Mouse (Mus musculus) liver, embryonic 16.5 days (tissue): ENCODE measurements around the gene Usp16. TPM values are rescaled to one million over a fixed set of nuclear protein-coding genes. Genes with fewer than 3 reads are reported as not detected.
A peak's percentile ranks its signal among the peaks of the same experiment; 100 is the strongest.

Experiments
- ATAC-seq: fragments of 200-750 bp; cut with Nextera tagmentation; 2 replicates; pipeline ENCODE4 v1.8.0; 2017; ENCODE audit warnings: low read depth, mild to moderate bottlenecking, moderate number of reproducible peaks, moderate library complexity
- H3K27ac ChIP-seq: fragments of 300-500 bp; sonication (generic); 2 replicates; pipeline ENCODE4 v1.5.1; 2014; ENCODE audit warnings: mild to moderate bottlenecking, low read length
- H3K27me3 ChIP-seq: fragments of 300-500 bp; sonication (generic); 2 replicates; pipeline ENCODE4 v1.6.1; 2014; ENCODE audit warnings: low read depth, low read length, mixed read lengths; ENCODE audit not compliant: control insufficient read depth, insufficient read depth
- H3K36me3 ChIP-seq: fragments of 300-500 bp; sonication (generic); 2 replicates; pipeline ENCODE4 v1.6.1; 2014; ENCODE audit warnings: mild to moderate bottlenecking; ENCODE audit not compliant: control insufficient read depth, insufficient read depth
- H3K4me1 ChIP-seq: fragments of 300-500 bp; sonication (generic); 2 replicates; pipeline ENCODE4 v1.6.1; 2014; ENCODE audit warnings: low read depth, low read length, mixed read lengths; ENCODE audit not compliant: control insufficient read depth
- H3K4me2 ChIP-seq: fragments of 300-500 bp; sonication (generic); 2 replicates; pipeline ENCODE4 v1.6.1; 2014; ENCODE audit warnings: low read depth, low read length, mixed read lengths
- H3K4me3 ChIP-seq: fragments of 300-500 bp; sonication (generic); 2 replicates; pipeline ENCODE4 v1.5.1; 2014; ENCODE audit warnings: low read depth, mild to moderate bottlenecking, low read length
- H3K9ac ChIP-seq: fragments of 300-500 bp; sonication (generic); 2 replicates; pipeline ENCODE4 v1.6.1; 2014; ENCODE audit warnings: low read depth, low read length
- H3K9me3 ChIP-seq: fragments of 300-500 bp; sonication (generic); replicated peaks from 2 replicates; pipeline ENCODE4 v1.6.1; 2016; ENCODE audit warnings: low read length; ENCODE audit not compliant: control insufficient read depth
- WGBS: fragments of 180-500 bp; shearing (Covaris S2); extraction: QIAGEN DNeasy Blood & Tissue Kit; methylation state at CpG from one replicate; pipeline ENCODE4 v1.1.7; 2014; ENCODE audit not compliant: insufficient replicate concordance; 5-methylcytosine and 5-hydroxymethylcytosine counted together
- polyA plus RNA-seq: library from polyadenylated mRNA; unstranded; fragments of >200 nt; fragmentation: Nextera tagmentation; extraction: Ambion mirVana; gene quantifications from 2 replicates; pipeline ENCODE4 v1.2.1, GENCODE M21; 2015

The Usp16 gene
- 13.6 and 15.7 TPM in 2 replicates for polyA plus RNA-seq

DNA sequence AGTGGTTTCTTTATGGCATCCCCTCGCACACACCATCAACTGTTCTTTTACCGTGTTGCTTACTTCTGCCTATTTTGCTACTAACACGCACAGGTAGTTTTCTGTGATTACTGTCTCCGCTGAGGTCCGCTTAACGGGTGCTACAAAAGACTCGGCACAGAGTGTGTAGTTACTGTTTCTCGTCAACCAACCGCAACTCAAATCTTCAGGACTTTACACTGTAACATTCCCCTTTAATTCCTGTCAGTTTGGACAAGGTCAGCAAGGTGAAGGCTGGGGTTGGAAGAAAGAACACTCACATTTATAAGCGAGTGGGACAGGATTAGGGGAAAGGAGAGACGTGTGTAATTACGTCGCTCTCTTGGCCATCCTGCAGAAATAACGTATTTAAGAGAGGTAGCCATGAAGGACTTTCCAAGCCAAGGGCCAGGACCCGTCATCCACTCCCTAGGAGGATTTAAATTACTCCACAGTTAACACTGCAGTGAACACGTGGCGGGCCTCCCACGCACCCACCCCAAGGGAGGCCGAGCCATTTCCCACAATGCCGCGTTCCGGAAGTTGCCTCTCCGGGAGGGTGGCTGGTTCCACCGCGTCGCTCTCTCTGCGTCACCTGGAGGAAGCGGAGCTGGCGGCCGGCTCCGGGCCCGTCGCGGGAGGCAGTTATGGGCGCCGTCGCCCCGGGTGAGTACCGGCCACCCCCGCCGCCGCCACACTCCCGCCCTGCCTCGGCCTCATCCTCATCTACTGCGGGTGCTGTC, at the start of gene Usp16:
Usp16 (plus strand) TSS at position 285 of the 761 bp plus-strand sequence.
- Histone ChIP-seq H3K9me3 (no peaks in the 10 kb centered on the region), H3K4me2 (peak within 1 kb of the TSS; percentile 64), H3K27me3 (no peaks in the 10 kb centered on the region), H3K4me3 (peak within 1 kb of the TSS; percentile 92), H3K9ac (peak within 1 kb of the TSS; percentile 80), H3K36me3 (peaks cover 2% of the 10 kb centered on the region; the same call in 1 of the 2 replicates), H3K27ac (peak within 1 kb of the TSS; percentile 73), H3K4me1 (peaks cover 18% of the 10 kb centered on the region)
- peak; percentile 97 for ATAC-seq
- 12% methylated on average over 45 of the region's 45 CpGs for WGBS

DNA sequence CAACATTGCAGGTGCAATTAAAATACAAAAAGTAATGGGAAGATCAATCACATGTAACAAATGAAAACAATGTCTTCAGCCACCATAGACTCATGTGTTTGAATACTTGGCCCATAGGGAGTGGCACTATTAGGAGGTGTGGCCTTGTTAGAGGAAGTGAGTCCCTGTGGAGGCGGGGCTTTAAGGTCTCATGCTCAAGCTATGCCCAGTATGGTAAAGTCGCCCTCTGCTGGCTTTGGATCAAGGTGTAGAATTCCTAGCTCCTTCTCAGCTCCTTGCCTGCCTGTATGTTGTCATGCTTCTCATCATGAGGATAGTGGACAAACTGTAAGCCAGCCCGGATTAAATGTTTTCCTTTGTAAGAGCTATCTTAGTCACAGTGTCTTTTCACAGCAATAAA, 49.5 kb upstream of the Usp16 start:
- Histone ChIP-seq H3K9me3 (no peaks in the 10 kb centered on the region), H3K9ac (no peak overlapping the region), H3K27me3 (no peaks in the 10 kb centered on the region), H3K36me3 (peaks cover 41% of the 10 kb centered on the region), H3K4me2 (no peak overlapping the region), H3K27ac (no peak overlapping the region), H3K4me3 (no peak overlapping the region), H3K4me1 (no peaks in the 10 kb centered on the region)
- 67% methylated on average over 3 of the region's 3 CpGs for WGBS
- peak; percentile 56; the same call in 1 of the 2 replicates for ATAC-seq

DNA sequence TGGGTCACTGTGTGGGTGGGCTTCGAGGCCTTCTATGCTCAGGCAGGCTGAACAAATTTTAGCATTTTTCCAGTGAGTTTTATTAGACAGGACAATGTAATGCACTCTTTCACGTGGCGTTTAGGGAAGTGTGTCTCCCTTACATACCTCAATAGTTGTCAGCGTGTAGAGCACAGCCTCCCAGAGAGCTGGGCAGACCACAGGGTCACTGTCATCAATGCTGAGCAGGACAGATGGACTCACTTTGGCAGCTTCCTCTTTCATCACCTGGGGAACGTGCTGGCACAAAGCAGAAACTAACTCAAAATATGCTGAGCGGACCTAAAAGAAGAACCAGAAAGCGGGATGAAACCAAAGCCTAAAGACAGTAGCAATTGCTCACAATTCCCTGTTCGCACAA, 33.8 kb upstream of the Usp16 start:
- Histone ChIP-seq H3K27ac (no peak overlapping the region), H3K9me3 (no peaks in the 10 kb centered on the region), H3K27me3 (no peaks in the 10 kb centered on the region), H3K4me1 (no peaks in the 10 kb centered on the region), H3K4me3 (no peak overlapping the region), H3K4me2 (no peak overlapping the region), H3K36me3 (peaks cover 77% of the 10 kb centered on the region), H3K9ac (no peak overlapping the region)
- 80% methylated on average over 8 of the region's 8 CpGs for WGBS
- no peak for ATAC-seq

DNA sequence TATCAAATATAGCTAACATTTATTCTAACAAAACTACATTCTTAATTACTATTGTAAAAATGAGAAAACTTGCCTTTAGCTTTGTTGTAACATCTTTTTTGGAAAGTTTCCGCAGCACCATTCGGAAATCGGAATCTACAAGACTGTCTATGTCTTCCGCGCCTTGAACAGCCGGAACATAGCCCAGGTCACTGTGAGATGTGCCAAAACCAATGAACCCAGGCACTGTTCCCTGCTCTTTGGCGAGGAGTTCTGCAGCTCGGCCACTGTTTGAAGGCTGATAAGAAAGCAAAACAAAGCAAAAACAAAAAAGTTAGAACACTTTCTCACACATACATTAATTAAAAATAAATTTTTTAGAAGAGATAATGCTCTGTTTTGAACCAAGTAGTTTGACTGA, 27.0 kb upstream of the Usp16 start:
- Histone ChIP-seq H3K27me3 (no peaks in the 10 kb centered on the region), H3K4me1 (no peaks in the 10 kb centered on the region), H3K4me3 (no peak overlapping the region), H3K4me2 (no peak overlapping the region), H3K9ac (no peak overlapping the region), H3K9me3 (no peaks in the 10 kb centered on the region), H3K27ac (no peak overlapping the region), H3K36me3 (peaks cover 31% of the 10 kb centered on the region)
- ATAC-seq, result no peak
- WGBS, result 86% methylated on average over 8 of the region's 8 CpGs

DNA sequence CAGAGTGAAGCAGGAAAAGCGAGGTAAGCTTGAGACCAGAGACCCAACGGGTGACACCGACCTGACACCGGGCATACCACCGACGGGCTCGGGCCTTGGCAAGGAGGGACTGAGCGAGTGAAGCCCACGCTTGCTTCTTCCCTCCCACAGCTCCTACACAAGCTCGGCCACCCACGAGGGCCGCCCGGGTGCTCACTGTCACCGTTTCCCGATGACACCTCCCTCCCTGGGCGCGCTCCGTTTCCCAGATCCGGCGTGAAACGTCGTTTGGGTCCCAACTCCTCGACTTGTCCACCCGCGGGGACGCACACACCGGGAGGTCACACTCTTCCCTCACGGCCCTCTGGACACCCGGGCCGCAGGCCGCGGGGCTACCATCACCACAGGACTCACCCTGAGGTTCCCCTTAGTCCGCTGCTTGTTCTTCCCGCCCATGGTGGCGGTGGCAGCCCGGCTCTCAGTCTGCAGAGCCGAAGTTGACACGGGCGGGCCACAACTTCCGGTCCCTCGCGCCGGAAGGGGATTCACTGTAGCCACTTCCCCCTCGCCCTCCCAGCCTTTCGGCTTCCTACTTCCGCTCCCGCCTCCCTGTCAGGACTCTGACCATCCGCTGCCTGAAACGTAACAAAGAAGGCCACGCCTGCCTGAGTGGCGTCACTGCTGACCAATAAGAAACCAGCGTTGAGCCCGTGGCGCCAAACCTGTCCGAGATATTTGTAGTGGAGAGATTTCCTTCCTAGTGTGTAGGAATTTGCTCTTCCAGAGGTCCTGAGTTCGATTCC, 22.3 kb upstream of the Usp16 start, which contains the start of gene Ltn1:
Ltn1 (minus strand) TSS at position 580 of the 782 bp plus-strand sequence.
- peak within 1 kb of the TSS; percentile 82 for H3K27ac ChIP-seq

DNA sequence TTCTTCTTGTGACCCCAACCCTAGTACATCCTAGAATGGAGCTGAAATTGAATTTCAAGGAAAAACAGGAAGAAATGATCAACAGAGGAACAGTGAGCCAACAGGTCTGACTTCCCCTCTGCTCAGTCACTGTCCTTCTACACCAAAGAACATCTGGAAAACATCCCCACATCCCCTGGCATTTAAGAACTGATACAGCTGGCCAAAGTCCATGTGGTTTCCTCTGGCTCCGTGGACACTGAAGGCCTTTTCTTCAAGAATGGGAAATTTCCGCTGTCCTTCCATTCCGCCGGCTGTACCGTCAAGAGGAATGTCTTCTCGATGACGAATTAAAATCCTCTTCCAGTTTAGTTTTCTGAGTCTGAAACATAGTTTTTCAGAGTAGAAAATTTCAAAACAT, 20.2 kb upstream of the Usp16 start:
- ATAC-seq, result no peak
- Histone ChIP-seq H3K36me3 (no peaks in the 10 kb centered on the region), H3K27me3 (no peaks in the 10 kb centered on the region), H3K9ac (no peak overlapping the region), H3K4me3 (no peak overlapping the region), H3K4me1 (peaks cover 4% of the 10 kb centered on the region), H3K27ac (no peak overlapping the region), H3K4me2 (no peak overlapping the region), H3K9me3 (no peaks in the 10 kb centered on the region)
- WGBS, result 89% methylated on average over 7 of the region's 7 CpGs

More for the DNA sequence above, 22.3 kb upstream of the Usp16 start, which contains the start of gene Ltn1:
- Histone ChIP-seq H3K4me1 (peaks cover 4% of the 10 kb centered on the region), H3K4me3 (peak within 1 kb of the TSS; percentile 96), H3K4me2 (peak within 1 kb of the TSS; percentile 84), H3K9ac (peak within 1 kb of the TSS; percentile 92), H3K9me3 (no peaks in the 10 kb centered on the region), H3K36me3 (no peaks in the 10 kb centered on the region), H3K27me3 (no peaks in the 10 kb centered on the region)
- under 1% methylated on average over 56 of the region's 56 CpGs for WGBS
- peak; percentile 99 for ATAC-seq

DNA sequence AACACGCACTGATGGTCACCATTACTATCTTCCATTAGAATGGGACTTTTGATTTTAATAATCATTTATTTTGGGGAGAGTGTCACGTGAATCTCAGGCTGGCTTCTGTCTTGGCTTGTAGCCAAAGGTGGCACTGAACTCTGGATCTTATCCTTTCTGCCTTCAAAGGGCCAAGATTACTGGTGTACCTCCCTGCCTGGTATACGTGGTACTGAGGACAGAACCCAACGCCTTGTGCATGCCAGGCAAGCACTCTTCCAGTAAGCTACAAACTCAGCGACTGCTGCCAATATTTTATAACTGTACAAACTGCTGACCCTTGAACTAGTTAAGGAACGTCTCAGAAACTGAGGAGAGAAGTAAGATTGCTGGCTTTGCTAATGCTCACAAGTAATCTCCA, 19.6 kb upstream of the Usp16 start:
- H3K9ac ChIP-seq, result no peak overlapping the region
- H3K4me3 ChIP-seq, result no peak overlapping the region
- no peak for ATAC-seq
- no peaks in the 10 kb centered on the region for H3K27me3 ChIP-seq
- H3K27ac ChIP-seq, result no peak overlapping the region
- H3K36me3 ChIP-seq, result no peaks in the 10 kb centered on the region
- peaks cover 9% of the 10 kb centered on the region for H3K4me1 ChIP-seq
- H3K9me3 ChIP-seq, result no peaks in the 10 kb centered on the region
- H3K4me2 ChIP-seq, result no peak overlapping the region
- WGBS, result 66% methylated on average over 6 of the region's 6 CpGs

DNA sequence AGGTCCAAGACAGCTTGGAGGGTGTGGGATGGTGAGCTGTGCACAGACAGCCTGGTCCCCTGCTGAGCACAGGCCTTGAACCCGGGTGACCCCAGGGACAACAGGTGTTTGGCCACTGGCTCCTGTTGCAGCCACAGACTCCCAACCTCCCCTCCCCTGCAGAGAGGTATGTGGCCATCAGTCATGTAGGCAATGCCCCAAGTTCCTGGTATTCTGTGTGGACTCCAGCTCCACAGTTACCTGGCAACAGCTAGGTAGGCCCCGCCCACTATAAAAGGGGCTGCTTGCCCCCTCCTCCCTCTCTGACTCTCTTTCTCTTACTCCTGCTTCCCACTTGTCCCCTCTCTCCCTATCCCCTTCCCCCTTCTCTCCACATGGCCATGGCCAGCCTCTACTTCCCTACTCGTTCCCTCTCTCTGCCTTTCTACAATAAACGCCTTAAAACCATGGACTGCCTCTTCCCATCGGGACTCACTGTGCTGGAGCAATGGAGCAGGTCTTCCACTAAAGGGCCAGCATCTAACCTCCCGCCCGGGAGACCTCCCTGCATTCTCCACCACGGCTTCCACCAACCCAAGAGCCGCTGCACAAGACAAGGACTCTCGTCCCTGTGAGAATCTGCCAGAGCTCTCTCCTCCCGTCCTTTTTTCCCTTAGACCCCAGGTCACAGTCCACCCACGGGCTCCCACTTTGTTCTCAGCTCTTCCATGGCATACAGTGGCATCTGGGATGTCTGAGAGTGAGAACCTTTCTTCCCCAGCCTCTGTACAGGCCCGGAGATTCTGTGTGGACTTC, 18.9 kb upstream of the Usp16 start:
- Histone ChIP-seq H3K4me1 (peaks cover 9% of the 10 kb centered on the region), H3K9ac (no peak overlapping the region), H3K36me3 (no peaks in the 10 kb centered on the region), H3K27me3 (no peaks in the 10 kb centered on the region), H3K4me2 (no peak overlapping the region), H3K27ac (no peak overlapping the region), H3K4me3 (no peak overlapping the region), H3K9me3 (no peaks in the 10 kb centered on the region)
- ATAC-seq, result no peak
- 72% methylated on average over 13 of the region's 13 CpGs for WGBS
